Mouse (Mus musculus): Measurements from ENCODE around the gene Sbf2. TPM values are rescaled to one million over a fixed set of nuclear protein-coding genes. Genes with fewer than 3 reads are reported as not detected.

The Sbf2 gene
- total RNA-seq, 2 experiments from 2014 or later, result 0.35 TPM; not detected in 1

DNA sequence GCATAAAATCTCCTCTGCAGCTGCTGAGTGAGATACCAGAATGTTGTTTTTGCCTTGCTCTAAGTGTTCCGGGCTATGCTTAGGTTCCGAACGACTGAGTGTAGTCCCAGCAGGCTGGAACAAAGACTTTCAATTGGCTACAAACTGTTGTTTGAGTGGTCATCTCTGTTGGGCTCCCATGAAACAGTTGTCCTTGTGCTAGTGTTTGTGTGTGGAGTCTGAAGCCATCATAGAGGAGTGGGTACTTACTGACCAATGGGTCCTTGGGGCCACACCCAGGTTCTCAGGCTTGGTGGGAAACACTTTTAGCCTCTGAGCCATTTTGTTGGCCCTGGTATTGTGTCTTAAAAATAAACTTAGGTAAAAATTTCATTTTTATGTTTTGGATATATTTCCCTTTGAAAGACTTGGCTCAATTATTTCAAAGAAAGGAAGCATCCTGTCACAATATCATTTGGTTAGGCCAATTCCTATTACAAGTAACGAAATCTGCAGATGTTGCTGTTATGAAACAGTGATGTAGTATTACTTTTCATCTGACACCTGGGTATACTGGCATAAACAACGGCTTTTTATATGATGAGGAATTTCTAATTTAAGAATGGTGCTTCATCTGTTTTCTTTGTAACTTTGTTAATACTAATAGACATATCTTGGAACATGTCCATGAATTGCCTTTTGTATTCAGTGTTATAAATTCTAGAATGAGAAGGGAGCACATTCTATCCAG, 289.2 kb downstream of the Sbf2 start:
- ATAC-seq (replicated peaks; ENCODE audit: low FRiP score, low TSS enrichment, poor library complexity, severe bottlenecking), result no peak

DNA sequence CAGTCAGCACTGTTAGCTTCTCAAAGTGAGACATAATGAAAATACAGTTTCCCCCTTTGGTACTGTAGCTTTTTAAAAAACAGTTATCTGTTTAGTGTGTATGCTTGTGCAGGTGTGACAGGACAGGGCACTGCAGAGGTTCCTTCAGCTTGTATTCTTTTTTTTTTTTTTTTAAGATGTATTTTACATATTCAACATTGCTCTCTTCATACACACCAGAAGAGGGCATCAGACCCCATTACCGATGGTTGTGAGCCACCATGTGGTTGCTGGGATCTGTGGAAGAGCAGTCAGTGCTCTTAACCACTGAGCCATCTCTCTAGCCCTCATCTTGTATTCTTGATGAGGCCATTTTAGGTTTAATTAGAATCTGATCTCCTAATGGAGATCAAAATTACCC, 289.9 kb downstream of the Sbf2 start:
- ATAC-seq (replicated peaks; ENCODE audit: low FRiP score, low TSS enrichment, poor library complexity, severe bottlenecking), result no peak

DNA sequence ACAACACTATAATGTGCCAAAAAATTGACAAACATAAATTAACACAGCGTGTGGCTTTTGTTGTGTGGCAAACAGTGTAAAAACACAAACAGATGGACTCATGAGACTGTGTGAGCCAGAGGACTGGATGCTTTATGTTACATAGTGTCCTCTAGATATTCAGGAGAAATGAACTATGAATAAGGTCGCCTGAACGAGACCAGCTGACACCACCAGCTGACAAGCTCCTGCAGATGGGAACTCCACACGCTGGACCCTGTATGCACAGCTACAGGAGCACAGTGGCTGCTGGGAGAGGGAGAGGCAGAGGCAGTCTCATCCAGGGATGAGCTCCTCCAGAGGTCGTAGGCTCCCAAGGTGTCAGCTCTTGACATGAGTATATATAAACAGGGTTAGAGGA, 293.6 kb downstream of the Sbf2 start:
- no peak for ATAC-seq (replicated peaks; ENCODE audit: low FRiP score, low TSS enrichment, poor library complexity, severe bottlenecking)

DNA sequence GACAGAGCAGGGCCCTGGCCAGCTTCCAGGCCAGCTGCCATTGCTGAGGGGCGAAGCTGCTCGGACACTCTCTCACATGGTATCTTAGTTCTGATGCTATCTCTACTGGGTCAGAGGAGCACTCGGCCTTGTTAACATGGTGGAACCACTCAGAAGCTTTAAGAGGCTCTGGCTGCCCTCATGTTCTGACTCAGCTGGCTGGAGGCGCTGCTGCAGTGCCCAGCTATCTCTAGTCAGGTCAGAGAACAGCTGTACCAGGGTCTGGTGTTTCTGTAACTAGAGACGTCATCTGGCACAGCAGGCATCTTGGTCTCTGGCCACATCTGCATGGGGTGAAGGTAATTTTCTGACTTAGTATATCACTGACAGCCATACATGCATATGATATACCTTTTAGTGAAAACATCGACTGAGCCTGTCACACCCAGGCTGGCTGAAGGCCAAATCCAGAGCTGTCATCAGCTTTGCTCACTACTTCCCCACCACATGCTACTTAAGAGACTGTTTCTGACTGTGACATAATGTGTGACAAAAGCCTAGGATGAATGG, 295.7 kb downstream of the Sbf2 start:
- ATAC-seq (replicated peaks; ENCODE audit: low FRiP score, low TSS enrichment, poor library complexity, severe bottlenecking), result 0 out of 2 replicates have a peak, but pooled peaks have one; percentile 44

DNA sequence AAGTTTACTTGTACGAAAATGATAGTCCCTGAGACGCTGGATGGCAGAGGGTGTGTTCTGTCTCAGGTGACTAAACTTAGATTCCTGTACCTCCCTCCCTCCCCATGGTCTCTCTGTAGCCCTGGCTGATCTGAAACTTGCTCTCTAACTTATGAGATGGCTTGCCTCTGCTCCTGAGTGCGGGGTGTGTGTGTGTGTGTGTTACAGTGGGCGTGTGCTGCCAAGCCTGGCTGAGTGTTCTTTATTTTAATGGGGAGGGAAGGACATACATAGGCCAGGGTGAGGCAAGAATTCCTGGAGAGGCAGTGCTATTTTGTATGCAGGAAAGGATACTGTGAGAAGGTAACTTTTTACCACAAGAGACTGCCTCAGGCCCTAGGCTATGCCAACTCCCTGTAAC, 297.3 kb downstream of the Sbf2 start:
- ATAC-seq (replicated peaks; ENCODE audit: low FRiP score, low TSS enrichment, poor library complexity, severe bottlenecking), result no peak

DNA sequence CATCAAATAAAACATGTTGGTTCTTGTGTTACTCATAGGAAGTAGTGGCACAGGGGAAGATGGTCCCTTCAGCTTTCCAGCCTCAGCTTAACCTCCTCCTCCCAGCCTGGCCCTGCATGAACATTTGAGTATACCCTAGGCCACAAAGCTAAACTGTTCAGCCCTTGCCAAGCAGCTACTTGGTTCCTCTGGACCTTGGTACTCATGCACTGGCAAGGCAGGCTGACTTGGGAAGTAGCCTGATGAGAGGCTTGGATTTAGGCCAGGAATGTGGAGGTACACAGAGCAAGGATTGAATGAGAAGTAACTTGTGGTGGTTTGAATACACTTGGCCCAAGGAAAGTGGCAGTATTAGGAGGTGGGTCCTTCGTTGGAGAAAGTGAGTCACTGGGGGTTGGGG, 299.4 kb downstream of the Sbf2 start:
- ATAC-seq (replicated peaks; ENCODE audit: low FRiP score, low TSS enrichment, poor library complexity, severe bottlenecking), result no peak

DNA sequence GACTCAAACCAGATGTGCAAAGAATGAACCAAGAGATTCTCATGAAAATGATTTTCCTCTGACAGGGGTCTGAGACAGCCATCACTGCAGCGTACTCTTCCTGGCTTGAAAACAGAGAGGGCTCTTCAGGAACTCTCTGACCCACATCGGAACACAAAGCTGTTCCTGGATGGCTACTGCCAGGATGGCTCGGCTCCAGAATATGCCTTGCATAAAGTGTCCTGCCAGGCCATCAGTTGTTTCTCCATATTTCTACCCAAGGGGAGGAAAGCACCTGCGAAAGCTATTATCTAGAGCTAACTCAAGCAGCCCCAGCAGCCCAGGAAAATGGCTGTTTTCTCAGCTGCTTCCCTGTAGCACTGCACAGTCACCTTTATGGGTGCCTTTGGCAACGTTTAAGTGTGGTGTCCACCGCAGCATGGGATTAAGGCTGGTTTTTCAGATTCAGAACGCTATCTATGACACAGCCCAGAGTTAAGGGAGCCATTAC, 300.3 kb downstream of the Sbf2 start:
- ATAC-seq (replicated peaks; ENCODE audit: low FRiP score, low TSS enrichment, poor library complexity, severe bottlenecking), result no peak

DNA sequence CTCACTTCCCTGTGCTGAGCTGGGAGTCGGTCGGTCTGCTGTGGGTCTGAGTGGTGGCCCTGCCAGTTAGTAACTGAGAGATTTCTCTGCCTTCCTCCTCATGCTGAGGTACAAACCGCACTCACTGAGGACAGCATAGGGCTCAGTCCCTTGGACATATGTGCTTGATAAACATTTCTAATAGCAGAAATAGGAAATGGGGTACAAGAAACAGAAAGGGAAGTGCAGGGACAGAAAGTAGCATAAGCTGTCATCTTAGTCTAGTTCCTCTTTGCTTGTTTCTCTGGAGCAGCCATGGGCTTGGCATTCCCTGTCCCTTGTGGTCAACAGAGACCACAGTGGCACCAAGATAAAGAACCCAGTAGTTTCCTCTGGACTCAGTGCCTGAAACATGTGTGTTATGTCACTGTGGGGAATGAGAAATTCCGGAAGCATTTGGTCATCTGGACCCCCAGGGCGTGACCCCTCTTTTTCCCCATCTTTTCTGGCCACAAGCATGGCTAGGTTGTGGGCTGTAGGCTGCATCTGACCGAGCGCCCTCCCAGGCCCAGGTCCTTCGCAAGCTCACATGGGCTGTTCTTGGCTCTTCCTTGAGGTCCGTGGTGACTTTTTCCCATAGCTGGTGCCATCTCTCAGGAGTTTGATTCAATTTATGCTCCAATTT, 301.2 kb downstream of the Sbf2 start:
- ATAC-seq (replicated peaks; ENCODE audit: low FRiP score, low TSS enrichment, poor library complexity, severe bottlenecking), result peak; percentile 35

DNA sequence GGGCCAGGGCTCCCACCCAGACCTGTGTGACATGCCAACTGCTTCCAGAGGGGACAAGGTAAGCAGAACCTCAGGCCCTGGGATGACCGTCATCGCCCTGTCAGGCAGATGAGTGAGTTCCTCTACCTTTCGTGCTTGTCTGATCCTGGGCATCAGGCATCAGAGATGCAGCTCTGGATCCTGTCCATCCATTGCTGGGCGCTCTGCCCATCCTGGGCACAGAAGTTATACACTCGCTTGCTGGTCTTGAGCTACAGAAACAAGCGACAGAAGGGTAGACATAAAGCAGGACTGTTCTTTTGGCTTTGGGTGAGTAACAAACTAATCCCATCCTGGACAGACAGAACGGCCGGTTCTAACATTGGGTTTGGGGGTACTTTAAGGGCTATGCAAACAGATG, 305.5 kb downstream of the Sbf2 start:
- ATAC-seq (replicated peaks; ENCODE audit: low FRiP score, low TSS enrichment, poor library complexity, severe bottlenecking), result no peak

DNA sequence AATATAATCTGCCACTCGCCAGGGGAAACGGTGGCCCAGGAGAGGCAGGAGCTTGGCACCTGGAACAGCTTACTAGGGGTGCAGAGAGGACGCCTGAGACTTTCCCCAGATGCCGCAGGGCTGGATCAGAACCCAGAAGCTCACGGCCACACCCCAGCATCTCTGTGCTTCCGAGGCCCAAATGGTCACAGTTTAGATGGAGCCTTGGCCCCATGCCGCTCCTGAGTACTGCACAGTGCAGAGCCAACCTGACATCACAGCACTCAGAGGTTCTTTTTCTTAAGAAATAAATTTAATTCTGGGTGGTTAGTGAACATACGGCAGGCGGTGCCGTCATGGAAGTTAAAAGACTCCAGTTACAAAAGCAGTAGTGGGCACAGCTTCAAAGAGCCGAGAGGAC, 307.0 kb downstream of the Sbf2 start:
- no peak for ATAC-seq (replicated peaks; ENCODE audit: low FRiP score, low TSS enrichment, poor library complexity, severe bottlenecking)

DNA sequence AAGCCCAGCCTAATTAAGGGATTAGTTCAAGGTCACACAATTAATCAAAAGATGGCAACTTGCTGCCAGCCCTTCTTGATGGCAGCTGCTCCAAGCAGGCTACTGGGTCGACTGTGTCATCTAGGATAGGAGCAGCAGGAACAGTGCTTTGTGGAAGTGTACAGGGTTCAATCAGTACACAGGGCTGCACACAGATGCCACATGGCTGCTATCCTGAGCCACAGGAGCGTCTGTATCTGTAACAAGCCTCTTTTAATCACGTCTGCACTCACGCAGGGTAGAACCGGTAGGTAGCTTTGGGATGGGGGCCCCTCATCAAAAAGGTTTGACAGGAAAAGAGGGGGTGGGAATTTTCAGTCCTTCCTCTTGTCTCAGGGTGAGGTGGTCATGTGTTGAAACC, 308.4 kb downstream of the Sbf2 start:
- ATAC-seq (replicated peaks; ENCODE audit: low FRiP score, low TSS enrichment, poor library complexity, severe bottlenecking), result no peak

DNA sequence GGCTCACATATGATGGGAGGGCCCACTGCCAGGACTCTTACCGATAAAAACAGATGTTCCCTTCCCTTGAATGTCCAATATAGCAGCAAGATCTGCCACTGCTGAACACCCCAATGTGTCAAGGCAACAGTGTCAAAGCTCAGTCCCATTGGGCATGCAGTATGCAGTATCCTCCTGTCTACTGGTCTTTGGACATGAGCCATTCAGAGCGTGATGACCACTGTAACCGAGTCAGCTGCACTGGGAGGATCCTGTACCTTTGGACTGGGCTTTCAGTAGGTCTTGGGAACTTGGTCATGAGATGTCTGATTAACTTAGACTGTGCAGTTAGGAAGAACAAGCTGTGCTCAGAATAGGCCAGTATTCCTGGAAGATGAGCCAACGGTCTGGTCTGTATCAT, 309.2 kb downstream of the Sbf2 start:
- ATAC-seq (replicated peaks; ENCODE audit: low FRiP score, low TSS enrichment, poor library complexity, severe bottlenecking), result no peak

DNA sequence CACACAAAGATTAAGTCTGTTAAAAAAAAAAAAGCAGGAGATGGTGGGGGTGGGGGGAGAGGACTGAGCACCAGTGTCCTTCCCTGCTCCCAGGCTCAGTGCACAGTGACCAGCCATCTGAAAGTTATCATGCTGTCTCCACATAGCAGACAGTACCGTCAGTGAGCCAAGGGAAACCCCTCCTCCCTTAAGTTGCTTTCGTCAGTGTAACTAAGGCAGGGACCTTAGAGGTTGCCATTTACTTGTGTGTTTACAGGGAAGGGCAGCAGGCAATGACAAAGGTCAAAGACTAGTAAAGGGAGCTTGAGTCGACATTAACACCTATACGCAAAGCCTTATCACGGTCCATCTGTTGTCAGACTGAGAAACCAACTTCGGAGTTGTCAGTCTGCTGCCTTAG, 311.8 kb downstream of the Sbf2 start:
- no peak for ATAC-seq (replicated peaks; ENCODE audit: low FRiP score, low TSS enrichment, poor library complexity, severe bottlenecking)

DNA sequence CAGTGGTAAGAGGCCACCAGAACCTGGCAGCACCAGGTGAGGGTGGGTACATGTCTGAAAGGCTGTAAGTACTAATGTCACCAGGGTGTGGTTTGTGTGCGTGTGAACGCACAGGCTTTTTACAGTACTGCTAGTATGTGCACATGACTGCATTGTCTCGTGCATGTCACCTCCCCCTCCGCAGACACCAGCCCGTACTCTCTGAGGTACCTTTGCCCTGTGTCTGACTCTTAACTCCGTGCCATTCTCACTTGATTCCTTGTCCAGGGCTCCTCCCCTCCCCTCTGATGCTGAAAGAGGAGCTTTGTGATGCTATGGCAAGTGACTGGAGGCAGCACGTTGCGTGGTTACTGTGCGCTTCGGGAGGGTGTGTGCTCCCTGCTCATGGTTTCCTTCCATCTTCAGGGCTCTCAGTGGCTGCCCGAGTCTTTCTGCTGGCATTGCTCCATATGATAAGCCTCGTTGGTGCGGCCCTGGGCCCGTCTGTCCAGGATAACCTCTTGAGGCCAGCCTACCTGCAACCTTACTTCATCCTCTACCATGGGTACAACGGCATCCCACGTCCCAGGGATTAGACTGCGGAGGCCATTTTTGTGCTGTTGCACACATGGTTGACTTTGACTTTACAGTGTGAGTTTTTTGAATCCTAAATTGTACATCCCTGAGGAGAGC, 315.8 kb downstream of the Sbf2 start:
- ATAC-seq (replicated peaks; ENCODE audit: low FRiP score, low TSS enrichment, poor library complexity, severe bottlenecking), result no peak

DNA sequence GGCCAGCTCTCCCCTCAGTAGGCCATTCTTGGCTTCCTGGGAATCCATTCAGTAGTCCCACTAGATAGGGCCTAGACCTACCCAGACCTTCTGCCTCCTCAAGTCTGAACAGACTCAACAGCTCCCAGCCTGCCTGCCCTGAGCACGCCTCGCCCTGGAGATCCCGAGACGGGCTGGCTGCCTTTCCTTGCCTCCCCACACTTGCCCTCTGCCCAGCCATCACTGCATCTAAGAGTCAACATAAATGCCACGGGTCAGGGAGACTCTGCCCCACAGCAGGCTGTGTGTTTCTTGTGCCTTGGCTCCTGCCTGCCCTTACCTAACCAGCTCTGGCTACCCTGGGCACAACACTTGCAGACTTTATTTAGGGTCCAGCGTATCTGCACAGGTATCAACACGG, 316.6 kb downstream of the Sbf2 start:
- no peak for ATAC-seq (replicated peaks; ENCODE audit: low FRiP score, low TSS enrichment, poor library complexity, severe bottlenecking)

DNA sequence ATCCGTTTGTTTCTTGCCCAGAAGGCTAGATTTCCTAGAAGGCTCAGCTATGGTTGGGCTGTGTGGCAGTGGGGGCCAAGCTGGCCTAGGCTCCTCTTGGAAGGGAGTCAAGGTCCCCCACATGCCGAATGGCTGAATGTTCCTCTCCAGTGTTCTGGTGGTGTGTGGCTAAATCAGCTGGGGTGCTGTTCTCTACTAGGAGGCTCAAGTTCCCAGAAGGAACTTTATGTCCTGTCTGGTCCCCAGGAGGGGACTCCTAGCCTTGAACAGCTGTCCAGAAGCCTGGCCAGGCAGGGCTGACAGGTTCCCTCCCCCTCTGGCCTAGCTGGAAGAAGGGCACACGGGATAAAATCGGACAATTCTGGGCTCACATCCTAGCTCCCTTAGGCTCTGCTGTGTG, 317.1 kb downstream of the Sbf2 start:
- no peak for ATAC-seq (replicated peaks; ENCODE audit: low FRiP score, low TSS enrichment, poor library complexity, severe bottlenecking)

DNA sequence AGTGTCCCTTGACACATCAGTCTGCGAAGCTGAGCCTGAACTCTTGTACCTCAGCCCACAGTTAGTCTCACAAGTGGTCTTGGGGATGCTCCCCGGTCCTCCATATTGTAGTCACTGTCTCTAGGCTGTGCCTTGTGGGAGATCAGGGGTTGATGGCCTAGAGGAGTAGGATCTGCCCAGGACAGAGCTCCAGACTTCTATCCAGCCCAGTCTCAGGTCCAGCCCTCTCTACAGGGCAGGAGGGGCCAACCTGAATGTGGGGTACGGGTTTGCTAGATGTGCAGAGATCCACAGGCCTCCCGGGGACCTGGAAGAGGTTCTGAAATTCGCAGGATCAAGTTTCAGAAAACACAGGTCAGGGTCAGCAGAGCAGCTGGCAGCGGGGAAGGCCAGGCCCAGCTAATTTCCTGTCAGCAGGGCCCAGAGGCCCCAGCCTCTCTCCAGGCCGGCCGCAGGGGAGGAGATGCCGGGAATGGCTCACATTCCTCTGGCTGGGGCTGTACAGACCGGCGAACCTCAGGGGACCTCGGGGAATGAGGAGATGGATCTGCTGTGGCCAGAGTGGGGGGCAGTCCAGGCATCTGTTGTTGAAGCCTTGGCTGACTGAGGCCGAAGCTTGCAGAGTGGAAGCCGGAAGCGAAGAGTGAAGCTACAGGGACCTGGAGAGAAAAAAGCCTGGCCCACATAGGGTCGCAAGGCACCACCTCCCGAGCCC, 317.7 kb downstream of the Sbf2 start:
- ATAC-seq (replicated peaks; ENCODE audit: low FRiP score, low TSS enrichment, poor library complexity, severe bottlenecking), result no peak

DNA sequence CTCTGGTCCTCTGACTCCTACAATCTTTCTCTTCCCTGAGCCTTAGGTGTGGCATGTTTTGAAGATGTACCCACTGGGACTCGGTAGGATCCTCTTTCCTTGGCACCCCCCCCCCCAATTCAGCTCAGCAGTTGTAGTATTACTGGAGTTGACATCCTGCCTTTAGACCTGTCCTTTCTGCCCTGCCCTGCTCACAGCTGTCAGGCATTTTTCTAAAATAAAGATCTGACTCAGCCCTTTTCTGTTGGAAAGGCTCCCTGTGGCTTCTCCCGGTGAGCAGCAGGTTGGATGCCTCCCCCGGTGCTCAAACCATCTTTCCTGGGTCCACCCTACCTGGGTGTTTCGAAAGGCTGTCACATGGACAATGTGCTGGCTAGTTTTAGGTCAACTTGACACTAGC, 325.1 kb downstream of the Sbf2 start:
- ATAC-seq (replicated peaks; ENCODE audit: low FRiP score, low TSS enrichment, poor library complexity, severe bottlenecking), result no peak

DNA sequence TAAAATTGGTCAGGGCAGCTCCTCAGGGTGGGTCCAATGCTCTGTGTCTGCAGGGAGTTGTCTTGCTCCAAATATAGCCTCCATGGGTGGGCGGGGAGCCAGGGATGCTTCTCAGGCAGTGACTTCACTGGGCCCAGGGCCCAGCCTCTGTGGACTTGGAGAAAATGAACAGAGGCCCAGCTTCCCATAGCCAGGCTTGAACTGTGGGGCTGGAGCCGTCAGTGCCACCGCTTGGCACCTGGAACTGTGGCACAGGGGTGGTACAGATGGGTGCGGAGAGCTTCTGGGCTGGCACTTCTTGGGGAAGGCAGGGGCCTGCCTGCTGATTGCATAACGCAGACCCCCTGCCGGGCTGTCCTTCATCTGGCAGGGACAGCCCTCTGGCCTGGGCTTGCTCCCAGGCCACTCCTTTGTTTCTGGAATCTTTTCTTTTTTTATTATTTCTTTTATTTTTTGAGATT, 326.0 kb downstream of the Sbf2 start:
- no peak for ATAC-seq (replicated peaks; ENCODE audit: low FRiP score, low TSS enrichment, poor library complexity, severe bottlenecking)

DNA sequence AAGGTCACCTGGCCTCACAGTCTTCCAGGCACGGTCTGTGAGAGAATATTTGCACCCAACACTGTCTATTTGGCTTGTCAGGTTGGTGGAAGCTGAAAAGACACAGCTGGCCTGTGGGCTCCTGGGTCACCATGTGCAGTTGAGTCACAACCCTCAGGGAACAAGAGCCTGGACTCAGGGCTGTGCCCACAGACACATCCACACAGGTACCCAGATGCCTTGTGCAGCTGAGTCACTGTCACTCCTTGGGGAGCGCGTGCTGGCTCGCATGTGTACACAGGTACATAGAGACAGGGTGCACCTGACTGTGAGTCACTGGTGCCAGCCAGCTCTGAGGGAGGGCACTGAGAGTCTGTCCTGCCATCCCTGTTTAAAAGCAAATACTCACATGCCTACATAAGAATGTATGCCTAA, 326.5 kb downstream of the Sbf2 start:
- ATAC-seq (replicated peaks; ENCODE audit: low FRiP score, low TSS enrichment, poor library complexity, severe bottlenecking), result no peak

All from megakaryocyte-erythroid progenitor cell, adult 5-6 weeks (primary cell).